Mouse (Mus musculus) retina, adult 2 months (tissue): ENCODE measurements at regions not wholly inside any gene's neighbourhood (a gene's known extent, or its start where the extent isn't known, plus 50 kb on each side); places are given as distances from the start of the nearest gene placed in this dataset.
"Not testable (repeated sequence)": the region's sequence is repeated elsewhere in the genome, so short reads cannot be mapped to it uniquely, and the experiment has no call there.

Source experiments
- DNase-seq: peaks from one replicate; pipeline ENCODE4 v3.0.0-alpha.2; 2012; ENCODE audit warnings: low read depth, low spot score

DNA sequence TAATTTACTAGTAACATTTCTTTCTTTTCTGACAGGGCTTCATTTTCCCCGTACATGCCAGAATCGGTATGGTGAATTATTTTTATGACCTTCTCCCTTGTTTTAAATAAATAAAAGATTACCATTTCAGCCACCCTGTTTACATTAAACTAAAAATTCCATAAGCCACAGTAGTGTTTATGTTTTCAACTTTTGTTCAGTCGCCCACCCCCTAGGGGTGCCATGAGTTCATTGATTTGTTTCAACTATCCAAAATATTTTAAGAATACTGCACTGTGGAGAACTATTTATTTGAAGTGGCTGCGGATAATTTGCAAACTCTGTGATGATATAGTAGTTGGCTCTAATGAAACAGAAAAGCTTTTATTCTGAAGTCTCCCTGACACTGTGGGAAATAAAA is 132.9 kb downstream of the Tfec start:
- no peak for DNase-seq

- DNase-seq: no peak
Observed at GRCm38 (mm10) chr6:16764707-16765106, 133.5 kb downstream of the Tfec start.

DNA sequence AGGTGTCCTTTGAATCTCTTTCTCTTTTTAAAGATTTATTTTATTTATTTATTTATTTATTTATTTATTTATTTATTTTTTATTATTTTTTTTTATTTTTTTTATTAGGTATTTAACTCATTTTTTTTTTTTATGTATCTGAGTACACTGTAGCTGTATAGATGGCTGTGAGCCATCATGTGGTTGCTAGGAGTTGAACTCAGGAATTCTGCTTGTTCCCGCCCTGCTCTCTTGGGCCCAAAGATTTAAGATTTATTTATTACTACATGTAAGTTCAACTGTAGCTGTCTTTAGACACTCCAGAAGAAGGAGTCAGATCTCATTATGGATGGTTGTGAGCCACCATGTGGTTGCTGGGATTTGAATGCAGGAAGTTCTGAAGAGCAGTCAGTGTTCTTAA is 143.2 kb downstream of the Tfec start:
- not testable (repeated sequence) for DNase-seq

- DNase-seq: no peak
Observed at GRCm38 (mm10) chr6:16733184-16733583, 165.1 kb downstream of the Tfec start.

DNA sequence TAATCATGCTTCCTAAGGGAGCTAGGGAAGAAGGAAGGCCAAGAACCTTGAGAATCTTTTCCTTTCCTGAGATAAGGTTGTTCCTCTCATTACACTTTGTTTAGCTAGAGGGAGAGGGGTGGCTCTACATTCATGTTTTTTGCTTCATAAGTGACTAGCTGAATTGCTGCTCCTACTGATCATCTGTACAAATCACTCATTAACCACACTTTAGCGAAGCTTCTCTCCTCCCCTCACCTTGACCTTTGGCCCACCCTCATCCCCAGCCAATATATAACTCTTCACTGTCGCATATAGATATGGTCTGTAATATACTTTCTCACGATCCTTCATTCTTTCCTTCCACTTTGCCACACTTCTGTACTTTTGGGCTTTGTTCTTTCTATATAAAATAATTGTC is 166.1 kb downstream of the Tfec start:
- DNase-seq: no peak

DNA sequence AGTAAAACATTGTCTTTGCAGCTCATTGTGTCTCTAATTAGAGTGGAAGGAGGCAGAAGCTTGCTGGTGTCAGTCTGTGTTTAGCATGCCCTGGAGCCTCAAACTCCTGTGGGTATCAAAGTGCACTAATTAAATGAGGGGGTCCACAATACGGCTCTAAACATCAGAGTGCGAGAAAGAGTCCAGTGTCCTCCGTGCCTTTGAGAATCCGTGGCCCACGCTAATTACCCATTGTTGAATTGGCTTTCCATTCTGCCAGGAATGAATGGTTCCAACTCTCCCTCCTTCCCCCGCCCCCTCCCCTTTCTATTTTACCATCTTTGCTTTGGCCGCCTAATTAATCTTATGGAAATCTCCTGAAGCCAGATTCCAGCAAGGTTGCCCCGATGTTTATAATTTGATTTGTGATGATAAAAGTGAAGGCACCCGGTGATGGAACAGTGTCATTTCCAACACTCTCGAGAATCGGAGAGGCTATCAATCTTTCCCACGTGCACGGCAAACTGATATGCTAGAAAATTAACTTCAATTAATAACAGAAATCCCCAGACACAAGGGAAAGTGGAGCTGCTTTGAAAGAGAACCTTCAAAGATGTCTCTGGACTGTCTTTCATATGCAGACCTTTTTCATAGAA is 170.9 kb downstream of the Tfec start:
- DNase-seq: no peak

DNA sequence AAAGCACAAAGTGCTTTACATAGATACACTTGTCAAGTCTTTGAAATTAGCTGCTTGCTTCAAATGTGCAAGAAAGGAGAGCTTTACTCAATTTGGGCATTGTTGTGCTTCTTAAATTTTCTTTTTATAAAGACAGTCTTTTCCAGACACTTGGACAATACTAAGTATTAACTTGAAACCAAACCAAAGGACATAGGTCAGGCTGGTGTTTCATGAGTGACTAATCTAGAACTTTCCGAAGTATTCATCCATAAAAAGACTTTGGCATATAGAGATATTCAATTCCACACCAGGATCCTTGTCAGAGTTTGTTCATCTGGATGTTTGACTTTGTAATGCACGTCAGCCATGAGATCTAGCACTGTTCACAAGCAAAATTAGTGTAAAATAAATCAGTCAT is 173.0 kb downstream of the Tfec start:
- no peak for DNase-seq

- no peak for DNase-seq
Observed at GRCm38 (mm10) chr6:16704496-16704895, 193.7 kb downstream of the Tfec start.

DNA sequence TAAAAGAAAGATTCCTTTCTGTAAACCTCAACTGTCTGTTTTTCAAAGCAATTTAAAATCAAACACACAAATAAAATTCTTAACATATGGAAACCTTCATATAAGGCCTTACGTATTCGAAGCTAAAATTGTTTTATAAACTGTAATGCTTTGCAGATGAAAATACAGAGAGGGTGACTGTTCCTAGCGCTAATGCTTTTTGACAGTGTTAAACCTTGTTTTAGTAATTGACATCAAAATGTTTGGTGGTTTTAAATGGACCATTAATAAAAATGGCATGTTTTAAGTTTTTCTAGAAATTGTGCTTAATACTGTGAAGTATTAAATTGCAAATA is 194.9 kb downstream of the Tfec start:
- DNase-seq: no peak

- no peak for DNase-seq
Observed at GRCm38 (mm10) chr6:16702706-16703411, 195.4 kb downstream of the Tfec start.

DNA sequence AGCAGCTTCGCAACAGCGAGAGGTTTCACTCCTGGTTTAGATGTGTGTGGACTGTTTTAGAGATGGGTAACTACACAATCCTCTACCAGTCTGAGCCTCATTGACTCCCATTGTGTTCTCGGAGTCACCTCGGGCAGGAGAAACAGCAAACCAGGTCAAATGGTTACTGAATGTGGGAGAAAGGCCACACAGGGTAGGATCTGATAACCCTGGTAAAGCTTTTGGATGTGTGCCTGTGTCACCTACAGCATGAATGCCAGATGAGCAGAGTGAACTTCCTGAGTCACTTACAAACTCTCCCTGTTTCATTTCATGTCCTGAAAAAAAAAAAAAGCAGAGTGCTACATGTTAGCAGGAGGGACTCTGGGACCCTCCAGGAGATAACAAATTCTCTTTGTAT is 201.0 kb downstream of the Tfec start:
- DNase-seq: no peak

GRCm38 (mm10) chr6:16668004-16668403 is 230.2 kb downstream of the Tfec start:
- DNase-seq: no peak

GRCm38 (mm10) chr6:16667241-16667640 is 231.0 kb downstream of the Tfec start:
- DNase-seq: no peak

- no peak for DNase-seq
Observed at GRCm38 (mm10) chr6:16646269-16646668, 252.0 kb downstream of the Tfec start.

DNA sequence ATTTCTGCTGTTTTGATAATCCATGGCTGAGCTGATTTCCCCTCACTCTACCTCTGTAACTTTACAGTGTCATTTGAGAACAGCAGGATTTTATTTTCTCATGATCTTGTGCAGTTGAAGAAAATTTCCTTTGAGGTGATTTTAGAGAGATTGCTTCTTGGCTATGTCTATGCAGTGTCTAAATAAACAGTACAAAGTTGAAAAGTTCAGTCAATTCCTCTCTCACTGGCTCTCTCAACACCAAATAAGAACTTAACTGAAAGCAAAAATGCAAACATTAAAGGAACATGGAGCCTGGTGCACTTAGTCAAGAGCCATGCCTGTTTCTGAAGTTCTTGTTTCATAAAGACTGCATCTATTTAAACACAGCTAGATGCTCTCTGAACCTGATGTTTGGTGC is 254.7 kb downstream of the Tfec start:
- DNase-seq: no peak

DNA sequence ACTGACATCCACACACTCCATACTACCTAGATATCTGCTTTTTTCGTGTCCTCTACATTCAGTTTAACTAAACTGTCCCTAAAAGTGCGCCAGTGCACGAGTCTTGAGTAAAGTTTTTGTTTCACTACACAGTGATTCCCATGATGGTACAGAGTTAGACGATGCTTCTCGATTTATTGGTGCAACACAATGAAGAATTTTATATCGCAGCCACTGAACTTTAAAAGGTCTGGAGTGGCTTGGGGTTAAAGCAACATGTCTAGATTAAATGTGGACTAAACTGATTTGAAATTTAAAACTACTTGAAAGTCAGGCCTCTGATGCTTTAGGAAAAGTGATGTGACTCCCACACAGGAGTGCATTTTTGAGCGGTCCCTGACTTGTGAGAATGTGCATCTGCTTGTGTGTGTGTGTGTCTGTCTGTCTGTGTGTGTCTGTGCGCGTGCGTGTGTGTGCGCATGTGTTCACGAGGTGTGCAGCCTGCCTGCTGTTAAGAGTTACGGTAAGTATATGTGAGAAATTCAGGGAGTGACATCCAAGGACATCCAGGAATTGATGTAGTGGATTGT is 261.4 kb downstream of the Tfec start:
- DNase-seq: no peak

DNA sequence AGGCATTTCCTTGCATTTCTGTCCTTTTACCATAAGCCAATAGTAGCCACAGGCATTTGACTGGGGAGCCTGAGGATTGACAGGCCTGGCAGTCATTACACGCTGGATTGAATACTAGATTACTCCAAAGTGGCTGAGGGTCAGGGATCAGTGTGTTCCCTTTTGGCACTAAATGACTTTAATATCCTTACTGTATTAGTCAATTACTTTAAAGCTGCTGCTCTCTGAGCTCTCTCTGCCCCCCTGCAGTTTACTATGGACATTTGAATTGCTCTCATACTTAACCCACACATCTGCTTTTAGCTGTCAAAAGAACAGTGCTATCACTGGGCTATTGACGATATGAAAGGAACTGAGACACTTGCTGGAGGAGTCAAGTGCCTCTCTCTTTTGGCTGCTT is 262.1 kb downstream of the Tfec start:
- no peak for DNase-seq

DNA sequence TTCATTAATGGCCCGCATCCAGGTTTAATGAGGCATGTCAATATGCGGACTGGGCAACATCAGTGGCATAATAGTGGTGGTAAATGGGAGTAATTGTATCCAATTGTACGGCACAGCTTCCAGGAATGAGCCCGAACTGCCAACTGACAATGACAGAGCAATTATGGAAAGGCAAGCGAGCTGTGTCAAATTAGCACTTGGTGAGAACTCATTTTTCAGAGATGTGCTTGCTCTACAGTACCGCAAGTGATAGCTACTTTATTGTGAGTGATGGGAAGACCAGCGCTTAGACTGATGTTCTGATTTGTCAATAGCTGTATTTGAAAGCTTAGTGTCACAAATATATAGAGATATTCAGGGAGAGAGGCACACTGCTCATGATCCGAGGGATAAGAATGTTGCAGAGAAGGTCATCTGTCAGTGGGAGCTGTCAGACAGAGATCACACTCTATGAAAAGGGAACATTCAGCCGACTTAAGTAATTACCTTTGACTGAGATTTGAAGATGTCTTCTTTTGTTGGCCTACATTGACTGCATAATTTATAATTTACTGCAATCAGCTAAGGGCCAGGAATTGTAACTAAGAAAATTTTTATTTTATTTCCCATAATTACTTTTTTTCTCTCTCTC is 290.7 kb downstream of the Tfec start:
- no peak for DNase-seq

DNA sequence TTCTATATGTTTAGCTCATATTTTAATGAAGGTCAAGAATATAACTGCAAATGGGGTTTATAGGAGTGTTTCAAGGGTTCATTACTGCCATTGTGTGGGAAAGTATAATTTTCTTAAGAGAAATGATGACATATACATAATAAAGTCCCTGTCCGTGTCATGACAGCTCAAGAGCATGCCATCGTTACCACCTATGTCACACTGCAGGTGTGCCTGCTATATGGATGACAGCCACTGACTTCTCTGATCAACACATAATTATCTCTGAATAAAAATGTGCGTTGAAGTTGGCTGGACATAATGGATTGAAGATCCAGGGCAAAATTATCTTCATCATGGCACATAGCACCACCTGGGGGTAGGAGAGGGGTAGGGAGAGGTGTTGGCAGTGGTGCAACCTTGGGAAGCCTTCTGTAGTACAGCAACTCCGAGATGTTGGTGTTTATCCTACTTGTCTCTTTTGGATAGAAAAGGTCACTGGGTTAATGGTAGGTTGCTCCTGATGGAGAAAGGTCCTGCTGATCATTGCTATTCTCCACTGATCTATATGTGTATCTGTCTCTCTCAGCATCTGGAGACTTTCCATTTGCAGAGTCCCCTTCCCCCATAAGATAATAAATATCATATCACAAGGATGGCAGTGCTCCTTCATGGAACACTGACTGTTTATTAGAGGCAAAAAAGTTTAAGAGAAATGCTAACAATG is 291.4 kb downstream of the Tfec start:
- no peak for DNase-seq

GRCm38 (mm10) chr6:16592411-16592810 is 305.8 kb downstream of the Tfec start:
- DNase-seq: no peak

DNA sequence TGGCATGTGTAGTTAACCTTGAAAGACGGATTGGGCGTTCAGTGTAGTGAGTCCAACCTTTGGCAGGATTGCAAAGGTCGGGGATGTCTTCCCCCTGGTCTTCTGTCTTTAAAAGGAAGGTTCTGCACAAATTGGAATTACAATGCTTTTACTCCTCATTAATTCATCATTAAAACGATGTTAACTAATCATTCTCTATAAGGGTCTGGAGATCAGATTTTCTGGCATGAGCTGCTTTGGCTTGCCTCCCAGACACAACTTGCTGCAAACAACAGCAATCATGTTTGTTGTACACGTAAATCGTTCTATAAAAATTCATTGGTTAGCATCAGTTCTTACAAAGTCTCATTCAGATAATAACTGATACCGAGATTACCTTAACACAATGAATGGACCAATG is 315.9 kb downstream of the Tfec start:
- no peak for DNase-seq

GRCm38 (mm10) chr6:16581801-16582200 is 316.4 kb downstream of the Tfec start:
- no peak for DNase-seq
